Mouse (Mus musculus) olfactory bulb, adult 2 months (tissue): Measurements from ENCODE around the gene Adamtsl5.

Experiments
- CTCF ChIP-seq: fragments of 200-500 bp; IDR thresholded peaks from 2 replicates; pipeline ENCODE4 v1.5.1; 2012; ENCODE audit warnings: low read depth, mild to moderate bottlenecking, low read length, moderate library complexity; ENCODE audit not compliant: insufficient read depth
- POLR2A ChIP-seq: fragments of 200-500 bp; IDR thresholded peaks from 2 replicates; pipeline ENCODE4 v1.6.1; 2012; ENCODE audit warnings: mild to moderate bottlenecking, low read depth, low read length, moderate library complexity; ENCODE audit not compliant: insufficient read depth

GRCm38 (mm10) chr10:80386735-80387471 lies 38.7 kb upstream of the Adamtsl5 start:
- TF ChIP-seq CTCF: no peak
- TF ChIP-seq POLR2A: no peak
